Mouse (Mus musculus) ES-E14 (cell line): ENCODE results near the gene Fank1.

Experiments
- CHD2 ChIP-seq: IDR thresholded peaks from 2 replicates; pipeline ENCODE4 v1.6.1; 2014; ENCODE audit warnings: mild to moderate bottlenecking, low read depth, low read length, inconsistent platforms
- HCFC1 ChIP-seq: IDR thresholded peaks from 2 replicates; pipeline ENCODE4 v1.6.1; 2012; ENCODE audit warnings: low read length, inconsistent platforms, borderline replicate concordance; ENCODE audit not compliant: insufficient read depth
- MAFK ChIP-seq: IDR thresholded peaks from 2 replicates; pipeline ENCODE4 v1.6.1; 2014; ENCODE audit warnings: mild to moderate bottlenecking, low read depth, low read length, inconsistent platforms; ENCODE audit not compliant: insufficient read depth
- ZC3H11A ChIP-seq: IDR thresholded peaks from 2 replicates; pipeline ENCODE4 v1.6.1; 2012; ENCODE audit warnings: low read depth, mild to moderate bottlenecking, inconsistent platforms, low read length, borderline replicate concordance
- ZNF384 ChIP-seq: IDR thresholded peaks from 2 replicates; pipeline ENCODE4 v1.6.1; 2012; ENCODE audit warnings: low read depth, low read length, inconsistent platforms

GRCm38 (mm10) chr7:133812927-133813326, 36.3 kb downstream of the Fank1 start:
- TF ChIP-seq CHD2 (no peak), HCFC1 (no peak), MAFK (no peak), ZC3H11A (no peak), ZNF384 (no peak)
